Mouse (Mus musculus) hindbrain, embryonic 15.5 days (tissue): ENCODE data around the gene Tspan18. TPM values are rescaled to one million over a fixed set of nuclear protein-coding genes. Genes with fewer than 3 reads are reported as not detected.
A peak's percentile ranks its signal among the peaks of the same experiment; 100 is the strongest.

Source experiments
- ATAC-seq: fragments of 200-750 bp; cut with Nextera tagmentation; 2 replicates; pipeline ENCODE4 v1.8.0; 2017; ENCODE audit warnings: low read depth, moderate number of reproducible peaks, moderate TSS enrichment; ENCODE audit not compliant: low FRiP score
- H3K27ac ChIP-seq: fragments of 300-500 bp; sonication (generic); replicated peaks from 2 replicates; pipeline ENCODE4 v1.5.1; 2015; ENCODE audit warnings: mild to moderate bottlenecking, inconsistent platforms
- H3K27me3 ChIP-seq: fragments of 300-500 bp; sonication (generic); 2 replicates; pipeline ENCODE4 v1.6.1; 2015; ENCODE audit warnings: control low read depth, inconsistent platforms
- H3K36me3 ChIP-seq: fragments of 300-500 bp; sonication (generic); 2 replicates; pipeline ENCODE4 v1.6.1; 2015; ENCODE audit warnings: control low read depth, inconsistent platforms
- H3K4me1 ChIP-seq: fragments of 300-500 bp; sonication (generic); replicated peaks from 2 replicates; pipeline ENCODE4 v1.6.1; 2015; ENCODE audit warnings: control low read depth, inconsistent platforms
- H3K4me2 ChIP-seq: fragments of 300-500 bp; sonication (generic); 2 replicates; pipeline ENCODE4 v1.6.1; 2015; ENCODE audit warnings: moderate library complexity, mild to moderate bottlenecking, inconsistent platforms
- H3K4me3 ChIP-seq: fragments of 300-500 bp; sonication (generic); 2 replicates; pipeline ENCODE4 v1.5.1; 2015; ENCODE audit warnings: mild to moderate bottlenecking, inconsistent platforms
- H3K9ac ChIP-seq: fragments of 300-500 bp; sonication (generic); 2 replicates; pipeline ENCODE4 v1.6.1; 2015; ENCODE audit warnings: inconsistent platforms
- H3K9me3 ChIP-seq: fragments of 300-500 bp; sonication (generic); 2 replicates; pipeline ENCODE4 v1.6.1; 2016; ENCODE audit warnings: control low read depth, inconsistent platforms
- WGBS: fragments of 180-500 bp; shearing (Covaris S2); methylation state at CpG from one replicate; pipeline ENCODE4 v1.1.7; 2015; 5-methylcytosine and 5-hydroxymethylcytosine counted together
- polyA plus RNA-seq: library from polyadenylated mRNA; unstranded; fragments of >200 nt; fragmentation: Nextera tagmentation; extraction: Ambion mirVana; gene quantifications from 2 replicates; pipeline ENCODE4 v1.2.1, GENCODE M21; 2015

Gene Tspan18
- polyA plus RNA-seq, 1 experiment from 2014 or later = 23.5 TPM

- 73% methylated on average over 6 of the region's 6 CpGs for WGBS
- no peak overlapping the region for H3K4me3 ChIP-seq
- H3K9me3 ChIP-seq = no peaks in the 10 kb centered on the region
- H3K27ac ChIP-seq = 0 out of 2 replicates have a peak overlapping the region, but pooled peaks have one; percentile 31
- no peak overlapping the region for H3K4me2 ChIP-seq
- H3K27me3 ChIP-seq = no peaks in the 10 kb centered on the region
- no peaks in the 10 kb centered on the region for H3K36me3 ChIP-seq
- no peak overlapping the region for H3K9ac ChIP-seq
- no peak for ATAC-seq
- H3K4me1 ChIP-seq = peaks cover 16% of the 10 kb centered on the region; the same call in 1 of the 2 replicates
These were observed 182.1 kb downstream of the Tspan18 start for GRCm38 (mm10) chr2:93152191-93152601.

Other genes starting within 250 kb of the Tspan18 start
- gene Trp53i11, start 147.0 kb downstream of the Tspan18 start, polyA plus RNA-seq = 86.6 and 123 TPM in 2 replicates
- 24.5 and 25.5 TPM in 2 replicates for gene Cd82, start 128.6 kb upstream of the Tspan18 start, polyA plus RNA-seq
- not detected in 2 replicates for gene Gm10803, start 226.1 kb upstream of the Tspan18 start, polyA plus RNA-seq